Mouse (Mus musculus) heart, adult 2 months (tissue): ENCODE results near the gene Ttll10.

Experiments used
- CTCF ChIP-seq: fragments of 200-600 bp; IDR thresholded peaks from 2 replicates; pipeline ENCODE4 v1.8.1; 2022; ENCODE audit warnings: antibody characterized with exemption, mild to moderate bottlenecking, moderate library complexity
- EP300 ChIP-seq: fragments of 200-500 bp; IDR thresholded peaks from 2 replicates; pipeline ENCODE4 v1.6.1; 2011; ENCODE audit warnings: low read depth, low read length, control low read depth; ENCODE audit not compliant: insufficient read depth
- POLR2A ChIP-seq: fragments of 200-500 bp; IDR thresholded peaks from 2 replicates; pipeline ENCODE4 v1.6.1; 2011; ENCODE audit warnings: mild to moderate bottlenecking, low read depth, low read length, control low read depth; ENCODE audit not compliant: insufficient read depth

GRCm38 (mm10) chr4:156064510-156064897 is 5.3 kb upstream of the Ttll10 start:
- no peak for TF ChIP-seq CTCF
- TF ChIP-seq EP300: no peak
- no peak for TF ChIP-seq POLR2A
